Mouse (Mus musculus): ENCODE data around the gene Phactr1. TPM values are rescaled to one million over a fixed set of nuclear protein-coding genes. Genes with fewer than 3 reads are reported as not detected.

Gene Phactr1
- polyA plus RNA-seq, 1 experiment from 2014 or later = 8.1 TPM

- no peaks in the 10 kb centered on the region for H3K36me3 ChIP-seq (ENCODE audit: control insufficient read depth, insufficient read depth, low read length)
- 73% methylated on average over 5 of the region's 5 CpGs for WGBS
- H3K4me3 ChIP-seq (replicated peaks; ENCODE audit: low read length) = no peak overlapping the region
- no peaks in the 10 kb centered on the region for H3K9me3 ChIP-seq (replicated peaks; ENCODE audit: control insufficient read depth, low read length)
- H3K27ac ChIP-seq (ENCODE audit: low read length) = no peak overlapping the region
- no peaks in the 10 kb centered on the region for H3K27me3 ChIP-seq (ENCODE audit: control insufficient read depth, insufficient read depth, low read length)
- no peak overlapping the region for H3K4me2 ChIP-seq (ENCODE audit: low read depth, low read length)
- ATAC-seq (ENCODE audit: insufficient read depth, low FRiP score) = no peak
- H3K4me1 ChIP-seq (ENCODE audit: control insufficient read depth, insufficient read depth, low read length) = no peaks in the 10 kb centered on the region
- no peak overlapping the region for H3K9ac ChIP-seq (ENCODE audit: low read length)
These were observed 57.7 kb downstream of the Phactr1 start for GRCm38 (mm10) chr13:42738152-42738551.

- H3K4me1 ChIP-seq (ENCODE audit: control insufficient read depth, insufficient read depth, low read length) = no peaks in the 10 kb centered on the region
- no peak for ATAC-seq (ENCODE audit: insufficient read depth, low FRiP score)
- H3K27ac ChIP-seq (ENCODE audit: low read length) = no peak overlapping the region
- no peaks in the 10 kb centered on the region for H3K9me3 ChIP-seq (replicated peaks; ENCODE audit: control insufficient read depth, low read length)
- H3K27me3 ChIP-seq (ENCODE audit: control insufficient read depth, insufficient read depth, low read length) = no peaks in the 10 kb centered on the region
- H3K36me3 ChIP-seq (ENCODE audit: control insufficient read depth, insufficient read depth, low read length) = no peaks in the 10 kb centered on the region
- H3K9ac ChIP-seq (ENCODE audit: low read length) = no peak overlapping the region
- no peak overlapping the region for H3K4me2 ChIP-seq (ENCODE audit: low read depth, low read length)
- H3K4me3 ChIP-seq (replicated peaks; ENCODE audit: low read length) = no peak overlapping the region
These were observed 61.8 kb downstream of the Phactr1 start for GRCm38 (mm10) chr13:42742226-42742625.

- WGBS = 73% methylated on average over 5 of the region's 5 CpGs
- H3K36me3 ChIP-seq (ENCODE audit: control insufficient read depth, insufficient read depth, low read length) = no peaks in the 10 kb centered on the region
- no peak overlapping the region for H3K27ac ChIP-seq (ENCODE audit: low read length)
- H3K9ac ChIP-seq (ENCODE audit: low read length) = no peak overlapping the region
- H3K9me3 ChIP-seq (replicated peaks; ENCODE audit: control insufficient read depth, low read length) = no peaks in the 10 kb centered on the region
- no peak for ATAC-seq (ENCODE audit: insufficient read depth, low FRiP score)
- H3K27me3 ChIP-seq (ENCODE audit: control insufficient read depth, insufficient read depth, low read length) = no peaks in the 10 kb centered on the region
- no peaks in the 10 kb centered on the region for H3K4me1 ChIP-seq (ENCODE audit: control insufficient read depth, insufficient read depth, low read length)
- H3K4me2 ChIP-seq (ENCODE audit: low read depth, low read length) = no peak overlapping the region
- H3K4me3 ChIP-seq (replicated peaks; ENCODE audit: low read length) = no peak overlapping the region
These were observed 64.0 kb downstream of the Phactr1 start for GRCm38 (mm10) chr13:42744467-42744866.

DNA sequence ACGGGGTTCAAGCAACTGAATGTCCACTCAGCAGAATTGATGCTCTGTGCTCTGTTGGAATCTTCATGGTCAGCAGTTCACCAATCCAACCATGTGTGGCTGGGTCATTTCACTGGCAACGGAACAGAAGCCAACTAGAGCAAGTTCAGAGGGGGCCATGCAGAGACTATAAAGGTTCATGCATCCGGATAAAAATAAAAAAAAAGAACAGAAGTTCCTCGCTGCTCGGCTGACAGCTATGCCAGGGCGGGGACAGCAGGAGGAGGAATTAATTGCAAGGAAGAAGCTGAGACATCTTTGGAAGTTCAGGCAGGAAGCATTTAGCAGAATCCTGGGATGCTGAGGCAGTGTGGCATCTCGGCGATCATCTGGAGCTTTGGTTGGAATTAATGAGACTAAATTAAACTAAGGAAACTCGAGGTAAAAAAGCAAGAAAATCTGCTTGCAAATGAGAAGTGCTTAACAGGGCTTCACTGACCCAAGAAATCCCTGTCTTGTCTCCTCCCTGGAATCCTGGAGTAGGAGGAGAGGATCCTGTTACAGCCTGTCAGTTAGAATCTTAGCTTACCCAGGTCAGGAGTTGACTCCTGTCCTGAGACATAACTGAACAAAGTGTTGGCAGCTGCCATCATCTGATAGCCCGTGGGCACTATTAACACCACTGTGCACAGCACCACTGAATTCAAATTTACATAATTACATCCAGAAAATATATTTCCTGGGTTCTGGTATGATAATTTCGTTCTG is 77.4 kb downstream of the Phactr1 start:
- Histone ChIP-seq H3K4me3 (replicated peaks; ENCODE audit: low read length) (no peak overlapping the region), H3K27ac (ENCODE audit: low read length) (no peak overlapping the region), H3K4me2 (ENCODE audit: low read depth, low read length) (no peak overlapping the region), H3K27me3 (ENCODE audit: control insufficient read depth, insufficient read depth, low read length) (no peaks in the 10 kb centered on the region), H3K9me3 (replicated peaks; ENCODE audit: control insufficient read depth, low read length) (no peaks in the 10 kb centered on the region), H3K9ac (ENCODE audit: low read length) (no peak overlapping the region), H3K4me1 (ENCODE audit: control insufficient read depth, insufficient read depth, low read length) (no peaks in the 10 kb centered on the region), H3K36me3 (ENCODE audit: control insufficient read depth, insufficient read depth, low read length) (no peaks in the 10 kb centered on the region)
- 44% methylated on average over 11 of the region's 11 CpGs for WGBS
- no peak for ATAC-seq (ENCODE audit: insufficient read depth, low FRiP score)

DNA sequence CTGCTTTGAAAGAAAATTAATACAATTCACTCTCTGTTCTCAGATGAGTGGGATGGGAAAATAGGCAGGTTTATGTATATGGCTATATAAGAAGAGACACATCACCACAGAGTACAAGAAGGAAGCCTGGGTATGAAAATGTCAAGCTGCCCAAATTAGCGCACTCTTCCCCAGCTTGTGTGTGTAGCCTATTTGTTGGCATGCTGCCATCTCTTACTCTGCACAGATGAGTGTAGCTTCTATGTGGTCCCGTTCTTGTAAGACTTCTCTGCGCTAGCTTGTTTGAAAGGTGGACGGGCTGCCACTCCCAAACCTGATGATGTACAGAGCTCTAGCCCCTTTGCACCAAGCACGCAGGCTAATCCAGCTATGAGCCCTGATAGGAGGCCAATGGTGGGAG is 78.7 kb downstream of the Phactr1 start:
- Histone ChIP-seq H3K27ac (ENCODE audit: low read length) (no peak overlapping the region), H3K36me3 (ENCODE audit: control insufficient read depth, insufficient read depth, low read length) (no peaks in the 10 kb centered on the region), H3K9me3 (replicated peaks; ENCODE audit: control insufficient read depth, low read length) (no peaks in the 10 kb centered on the region), H3K9ac (ENCODE audit: low read length) (no peak overlapping the region), H3K4me1 (ENCODE audit: control insufficient read depth, insufficient read depth, low read length) (no peaks in the 10 kb centered on the region), H3K4me2 (ENCODE audit: low read depth, low read length) (no peak overlapping the region), H3K4me3 (replicated peaks; ENCODE audit: low read length) (no peak overlapping the region), H3K27me3 (ENCODE audit: control insufficient read depth, insufficient read depth, low read length) (no peaks in the 10 kb centered on the region)
- ATAC-seq (ENCODE audit: insufficient read depth, low FRiP score) = no peak
- 62% methylated on average over 5 of the region's 5 CpGs for WGBS

- no peaks in the 10 kb centered on the region for H3K4me1 ChIP-seq (ENCODE audit: control insufficient read depth, insufficient read depth, low read length)
- no peak overlapping the region for H3K4me2 ChIP-seq (ENCODE audit: low read depth, low read length)
- H3K27ac ChIP-seq (ENCODE audit: low read length) = no peak overlapping the region
- no peaks in the 10 kb centered on the region for H3K36me3 ChIP-seq (ENCODE audit: control insufficient read depth, insufficient read depth, low read length)
- no peaks in the 10 kb centered on the region for H3K9me3 ChIP-seq (replicated peaks; ENCODE audit: control insufficient read depth, low read length)
- 77% methylated on average over 10 of the region's 10 CpGs for WGBS
- no peak overlapping the region for H3K9ac ChIP-seq (ENCODE audit: low read length)
- no peak for ATAC-seq (ENCODE audit: insufficient read depth, low FRiP score)
- H3K27me3 ChIP-seq (ENCODE audit: control insufficient read depth, insufficient read depth, low read length) = no peaks in the 10 kb centered on the region
- H3K4me3 ChIP-seq (replicated peaks; ENCODE audit: low read length) = no peak overlapping the region
These were observed 80.6 kb downstream of the Phactr1 start for GRCm38 (mm10) chr13:42760907-42761544.

GRCm38 (mm10) chr13:42772314-42772713 is 91.9 kb downstream of the Phactr1 start:
- no peaks in the 10 kb centered on the region for H3K27me3 ChIP-seq (ENCODE audit: control insufficient read depth, insufficient read depth, low read length)
- WGBS = 66% methylated on average over 6 of the region's 6 CpGs
- no peaks in the 10 kb centered on the region for H3K9me3 ChIP-seq (replicated peaks; ENCODE audit: control insufficient read depth, low read length)
- H3K36me3 ChIP-seq (ENCODE audit: control insufficient read depth, insufficient read depth, low read length) = no peaks in the 10 kb centered on the region
- H3K9ac ChIP-seq (ENCODE audit: low read length) = no peak overlapping the region
- no peak for ATAC-seq (ENCODE audit: insufficient read depth, low FRiP score)
- H3K4me2 ChIP-seq (ENCODE audit: low read depth, low read length) = no peak overlapping the region
- no peak overlapping the region for H3K4me3 ChIP-seq (replicated peaks; ENCODE audit: low read length)
- H3K27ac ChIP-seq (ENCODE audit: low read length) = no peak overlapping the region
- no peaks in the 10 kb centered on the region for H3K4me1 ChIP-seq (ENCODE audit: control insufficient read depth, insufficient read depth, low read length)

- Histone ChIP-seq H3K36me3 (ENCODE audit: control insufficient read depth, insufficient read depth, low read length) (no peaks in the 10 kb centered on the region), H3K9me3 (replicated peaks; ENCODE audit: control insufficient read depth, low read length) (no peaks in the 10 kb centered on the region), H3K9ac (ENCODE audit: low read length) (no peak overlapping the region), H3K4me1 (ENCODE audit: control insufficient read depth, insufficient read depth, low read length) (no peaks in the 10 kb centered on the region), H3K4me3 (replicated peaks; ENCODE audit: low read length) (no peak overlapping the region), H3K27me3 (ENCODE audit: control insufficient read depth, insufficient read depth, low read length) (no peaks in the 10 kb centered on the region), H3K27ac (ENCODE audit: low read length) (no peak overlapping the region), H3K4me2 (ENCODE audit: low read depth, low read length) (no peak overlapping the region)
- ATAC-seq (ENCODE audit: insufficient read depth, low FRiP score) = no peak
- WGBS = 75% methylated on average over 2 of the region's 2 CpGs
These were observed 93.6 kb downstream of the Phactr1 start for GRCm38 (mm10) chr13:42774040-42774439.

- H3K9ac ChIP-seq (ENCODE audit: low read length) = no peak overlapping the region
- H3K4me2 ChIP-seq (ENCODE audit: low read depth, low read length) = no peak overlapping the region
- 84% methylated on average over 13 of the region's 13 CpGs for WGBS
- ATAC-seq (ENCODE audit: insufficient read depth, low FRiP score) = no peak
- H3K27ac ChIP-seq (ENCODE audit: low read length) = no peak overlapping the region
- H3K4me3 ChIP-seq (replicated peaks; ENCODE audit: low read length) = no peak overlapping the region
- no peaks in the 10 kb centered on the region for H3K4me1 ChIP-seq (ENCODE audit: control insufficient read depth, insufficient read depth, low read length)
- H3K36me3 ChIP-seq (ENCODE audit: control insufficient read depth, insufficient read depth, low read length) = no peaks in the 10 kb centered on the region
- no peaks in the 10 kb centered on the region for H3K9me3 ChIP-seq (replicated peaks; ENCODE audit: control insufficient read depth, low read length)
- H3K27me3 ChIP-seq (ENCODE audit: control insufficient read depth, insufficient read depth, low read length) = no peaks in the 10 kb centered on the region
These were observed 101.7 kb downstream of the Phactr1 start for GRCm38 (mm10) chr13:42782151-42782550.

Measured in stomach, embryonic 16.5 days (tissue).